Mouse (Mus musculus) embryonic facial prominence, embryonic 13.5 days (tissue): ENCODE data around the gene Iqgap2. TPM values are rescaled to one million over a fixed set of nuclear protein-coding genes. Genes with fewer than 3 reads are reported as not detected.

ENCODE experiments used
- ATAC-seq: fragments of 200-750 bp; cut with Nextera tagmentation; 2 replicates; pipeline ENCODE4 v1.8.0; 2017; ENCODE audit warnings: low read depth; ENCODE audit not compliant: insufficient number of reproducible peaks, insufficient read depth, low FRiP score, low TSS enrichment
- H3K27ac ChIP-seq: fragments of 300-500 bp; sonication (generic); 2 replicates; pipeline ENCODE4 v1.5.1; 2015; ENCODE audit warnings: moderate library complexity, mild to moderate bottlenecking, inconsistent platforms
- H3K27me3 ChIP-seq: fragments of 300-500 bp; sonication (generic); 2 replicates; pipeline ENCODE4 v1.6.1; 2015; ENCODE audit warnings: mild to moderate bottlenecking, inconsistent platforms
- H3K36me3 ChIP-seq: fragments of 300-500 bp; sonication (generic); 2 replicates; pipeline ENCODE4 v1.6.1; 2015; ENCODE audit warnings: mild to moderate bottlenecking, inconsistent platforms
- H3K4me1 ChIP-seq: fragments of 300-500 bp; sonication (generic); 2 replicates; pipeline ENCODE4 v1.6.1; 2015; ENCODE audit warnings: inconsistent platforms
- H3K4me2 ChIP-seq: fragments of 300-500 bp; sonication (generic); 2 replicates; pipeline ENCODE4 v1.6.1; 2015; ENCODE audit warnings: moderate library complexity, mild to moderate bottlenecking, inconsistent platforms
- H3K4me3 ChIP-seq: fragments of 300-500 bp; sonication (generic); 2 replicates; pipeline ENCODE4 v1.5.1; 2015; ENCODE audit warnings: mild to moderate bottlenecking, inconsistent platforms
- H3K9ac ChIP-seq: fragments of 300-500 bp; sonication (generic); 2 replicates; pipeline ENCODE4 v1.6.1; 2015; ENCODE audit warnings: mild to moderate bottlenecking, inconsistent platforms
- H3K9me3 ChIP-seq: fragments of 300-500 bp; sonication (generic); 2 replicates; pipeline ENCODE4 v1.6.1; 2016; ENCODE audit warnings: inconsistent platforms
- WGBS: fragments of 180-500 bp; shearing (Covaris S2); methylation state at CpG from one replicate; pipeline ENCODE4 v1.1.7; 2015; ENCODE audit warnings: mixed read lengths; 5-methylcytosine and 5-hydroxymethylcytosine counted together
- polyA plus RNA-seq: library from polyadenylated mRNA; unstranded; fragments of >200 nt; fragmentation: Nextera tagmentation; extraction: Ambion mirVana; gene quantifications from 2 replicates; pipeline ENCODE4 v1.2.1, GENCODE M21; 2015

Iqgap2 gene
- polyA plus RNA-seq, 1 experiment from 2014 or later, result 15.1 TPM

- WGBS, result 48% methylated on average over 6 of the region's 6 CpGs
- Histone ChIP-seq H3K36me3 (peaks cover 3% of the 10 kb centered on the region; the same call in 1 of the 2 replicates), H3K27me3 (no peaks in the 10 kb centered on the region), H3K4me1 (peaks cover 15% of the 10 kb centered on the region; the same call in 1 of the 2 replicates), H3K9ac (no peak overlapping the region), H3K4me2 (no peak overlapping the region), H3K4me3 (no peak overlapping the region), H3K27ac (no peak overlapping the region; the same call in 1 of the 2 replicates), H3K9me3 (no peaks in the 10 kb centered on the region)
- ATAC-seq, result no peak
Measured at GRCm38 (mm10) chr13:95697874-95698273, 193.8 kb downstream of the Iqgap2 start.

- Histone ChIP-seq H3K4me3 (no peak within 1 kb of the TSS), H3K4me2 (no peak within 1 kb of the TSS), H3K4me1 (peaks cover 15% of the 10 kb centered on the region; the same call in 1 of the 2 replicates), H3K9me3 (no peaks in the 10 kb centered on the region), H3K9ac (no peak within 1 kb of the TSS), H3K27me3 (no peaks in the 10 kb centered on the region), H3K27ac (no peak within 1 kb of the TSS), H3K36me3 (peaks cover 3% of the 10 kb centered on the region; the same call in 1 of the 2 replicates)
- ATAC-seq, result no peak
- WGBS, result 67% methylated on average over 4 of the region's 4 CpGs
Measured at GRCm38 (mm10) chr13:95696654-95697163, 195.0 kb downstream of the Iqgap2 start, which contains the start of gene F2rl2. Gene F2rl2 (plus strand): TSS chr13:95696853.

GRCm38 (mm10) chr13:95696120-95696653 lies 195.5 kb downstream of the Iqgap2 start:
- Histone ChIP-seq H3K4me3 (no peak overlapping the region), H3K4me1 (peaks cover 15% of the 10 kb centered on the region; the same call in 1 of the 2 replicates), H3K27ac (no peak overlapping the region), H3K9me3 (no peaks in the 10 kb centered on the region), H3K4me2 (no peak overlapping the region), H3K27me3 (no peaks in the 10 kb centered on the region), H3K36me3 (peaks cover 3% of the 10 kb centered on the region; the same call in 1 of the 2 replicates), H3K9ac (no peak overlapping the region)
- no peak for ATAC-seq
- WGBS, result 93% methylated on average over 9 of the region's 9 CpGs

- Histone ChIP-seq H3K4me2 (no peak overlapping the region), H3K36me3 (no peaks in the 10 kb centered on the region), H3K4me3 (no peak overlapping the region), H3K9me3 (no peaks in the 10 kb centered on the region), H3K4me1 (peaks cover 7% of the 10 kb centered on the region; the same call in 1 of the 2 replicates), H3K27ac (no peak overlapping the region), H3K27me3 (no peaks in the 10 kb centered on the region), H3K9ac (no peak overlapping the region)
- ATAC-seq, result no peak
- 71% methylated on average over 8 of the region's 8 CpGs for WGBS
Measured at GRCm38 (mm10) chr13:95692201-95692600, 199.5 kb downstream of the Iqgap2 start.

- no peak for ATAC-seq
- H3K36me3 ChIP-seq, result peaks cover 9% of the 10 kb centered on the region
- WGBS, result 85% methylated on average over 1 of the region's 1 CpGs
Measured at GRCm38 (mm10) chr13:95688576-95688975, 203.1 kb downstream of the Iqgap2 start.

GRCm38 (mm10) chr13:95685736-95686135 lies 206.0 kb downstream of the Iqgap2 start:
- Histone ChIP-seq H3K4me2 (no peak overlapping the region), H3K9ac (no peak overlapping the region), H3K4me1 (no peaks in the 10 kb centered on the region), H3K36me3 (peaks cover 29% of the 10 kb centered on the region), H3K27ac (no peak overlapping the region), H3K27me3 (no peaks in the 10 kb centered on the region), H3K4me3 (no peak overlapping the region), H3K9me3 (no peaks in the 10 kb centered on the region)
- 70% methylated on average over 5 of the region's 5 CpGs for WGBS
- no peak for ATAC-seq

More at GRCm38 (mm10) chr13:95688576-95688975, 203.1 kb downstream of the Iqgap2 start:
- Histone ChIP-seq H3K9me3 (no peaks in the 10 kb centered on the region), H3K4me3 (no peak overlapping the region), H3K9ac (no peak overlapping the region), H3K27ac (no peak overlapping the region), H3K27me3 (no peaks in the 10 kb centered on the region), H3K4me2 (no peak overlapping the region), H3K4me1 (no peaks in the 10 kb centered on the region)

GRCm38 (mm10) chr13:95684656-95685244 lies 207.0 kb downstream of the Iqgap2 start:
- Histone ChIP-seq H3K27ac (no peak overlapping the region), H3K9me3 (no peaks in the 10 kb centered on the region), H3K36me3 (peaks cover 29% of the 10 kb centered on the region), H3K4me2 (no peak overlapping the region), H3K4me3 (no peak overlapping the region), H3K4me1 (no peaks in the 10 kb centered on the region), H3K9ac (no peak overlapping the region), H3K27me3 (no peaks in the 10 kb centered on the region)
- WGBS, result 87% methylated on average over 9 of the region's 9 CpGs
- no peak for ATAC-seq

- Histone ChIP-seq H3K27ac (no peak overlapping the region), H3K4me3 (no peak overlapping the region), H3K9me3 (no peaks in the 10 kb centered on the region), H3K4me2 (no peak overlapping the region), H3K36me3 (peaks cover 19% of the 10 kb centered on the region), H3K27me3 (no peaks in the 10 kb centered on the region), H3K9ac (no peak overlapping the region), H3K4me1 (no peaks in the 10 kb centered on the region)
- WGBS, result 82% methylated on average over 4 of the region's 4 CpGs
- no peak for ATAC-seq
Measured at GRCm38 (mm10) chr13:95679491-95679941, 212.2 kb downstream of the Iqgap2 start.

GRCm38 (mm10) chr13:95679078-95679477 lies 212.6 kb downstream of the Iqgap2 start:
- WGBS, result 84% methylated on average over 5 of the region's 5 CpGs
- Histone ChIP-seq H3K27me3 (no peaks in the 10 kb centered on the region), H3K4me3 (no peak overlapping the region), H3K9ac (no peak overlapping the region), H3K4me1 (no peaks in the 10 kb centered on the region), H3K27ac (no peak overlapping the region), H3K9me3 (no peaks in the 10 kb centered on the region), H3K36me3 (peaks cover 19% of the 10 kb centered on the region), H3K4me2 (no peak overlapping the region)
- ATAC-seq, result no peak

GRCm38 (mm10) chr13:95672372-95672771 lies 219.3 kb downstream of the Iqgap2 start:
- Histone ChIP-seq H3K36me3 (peaks cover 30% of the 10 kb centered on the region), H3K4me1 (no peaks in the 10 kb centered on the region), H3K27ac (no peak overlapping the region), H3K4me3 (no peak overlapping the region), H3K9ac (no peak overlapping the region), H3K4me2 (no peak overlapping the region), H3K9me3 (no peaks in the 10 kb centered on the region), H3K27me3 (no peaks in the 10 kb centered on the region)
- no peak for ATAC-seq
- WGBS, result 92% methylated on average over 7 of the region's 7 CpGs

- no peaks in the 10 kb centered on the region for H3K4me1 ChIP-seq
- no peak overlapping the region for H3K4me3 ChIP-seq
- 84% methylated on average over 9 of the region's 9 CpGs for WGBS
- peaks cover 30% of the 10 kb centered on the region for H3K36me3 ChIP-seq
- no peaks in the 10 kb centered on the region for H3K9me3 ChIP-seq
- H3K4me2 ChIP-seq, result no peak overlapping the region
- no peaks in the 10 kb centered on the region for H3K27me3 ChIP-seq
- ATAC-seq, result no peak
- no peak overlapping the region for H3K9ac ChIP-seq
- no peak overlapping the region for H3K27ac ChIP-seq
Measured at GRCm38 (mm10) chr13:95671108-95671897, 220.4 kb downstream of the Iqgap2 start.
